Mouse (Mus musculus): ENCODE data around the gene Aplp1.

DNA sequence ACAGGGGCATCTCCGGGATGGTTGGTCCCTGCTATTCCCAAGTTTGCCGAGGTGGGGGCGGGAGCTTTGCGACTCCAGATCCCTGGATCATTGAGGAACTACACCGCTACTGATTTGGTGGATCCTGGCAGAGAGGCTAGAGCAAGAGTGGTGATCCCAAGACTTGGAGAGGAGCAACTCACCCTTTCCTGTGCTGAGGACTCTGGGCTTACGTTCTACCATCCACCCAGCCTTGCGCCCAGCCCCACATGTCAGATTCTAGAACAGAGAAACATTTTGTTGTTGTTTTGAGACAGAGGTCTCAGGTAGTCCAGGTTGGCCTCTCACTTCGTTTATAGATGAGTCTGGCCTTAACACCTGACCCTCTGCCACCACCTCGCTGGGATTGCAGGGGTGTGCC lies 22.8 kb downstream of the Aplp1 start:
- TF ChIP-seq CTCF (IDR thresholded peaks at IDR 0.05; ENCODE audit: control insufficient read depth, insufficient read depth, insufficient read length) (no peak), USF1 (IDR thresholded peaks at IDR 0.05; ENCODE audit: low read depth) (no peak), MYOG (IDR thresholded peaks at IDR 0.05; ENCODE audit: control insufficient read depth, extremely low read depth, insufficient read length) (no peak), MAX (IDR thresholded peaks at IDR 0.05) (no peak), CEBPB (IDR thresholded peaks at IDR 0.05; ENCODE audit: low read depth) (no peak)

All from C2C12 (cell line).